Mouse (Mus musculus): Measurements from ENCODE around the gene Tsnaxip1. TPM values are rescaled to one million over a fixed set of nuclear protein-coding genes. Genes with fewer than 3 reads are reported as not detected.
A peak's percentile ranks its signal among the peaks of the same experiment; 100 is the strongest.
"Not testable (repeated sequence)": the region's sequence is repeated elsewhere in the genome, so short reads cannot be mapped to it uniquely, and the experiment has no call there.

Tsnaxip1 gene
- polyA plus RNA-seq, 1 experiment from 2014 or later: 0.30 TPM

DNA sequence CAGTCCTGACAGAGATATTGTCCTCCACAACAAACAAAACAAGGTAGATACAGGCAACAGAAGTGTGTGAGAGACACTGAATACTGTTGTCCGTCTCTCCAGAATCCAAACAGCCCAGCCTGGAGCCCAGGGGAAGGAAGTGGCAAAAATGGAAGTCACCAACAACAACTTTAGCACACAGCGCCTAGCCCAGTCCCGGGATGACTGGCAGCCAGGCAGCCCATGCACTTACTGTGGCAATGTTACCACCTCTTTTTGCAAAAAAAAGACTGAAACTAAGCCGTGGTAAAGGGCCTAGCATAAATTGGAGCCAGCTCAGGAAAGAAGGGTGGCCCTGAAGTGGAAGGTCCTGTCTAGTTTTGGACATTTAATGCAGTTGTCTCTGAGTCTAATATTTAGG lies 1.2 kb upstream of the Tsnaxip1 start:
- 5% methylated on average over 4 of the region's 4 CpGs for WGBS
- Histone ChIP-seq H3K4me3 (ENCODE audit: low read depth, low read length) (peak overlapping the region; percentile 94), H3K36me3 (ENCODE audit: control insufficient read depth, insufficient read depth, low read length) (peaks cover 15% of the 10 kb centered on the region; the same call in 1 of the 2 replicates), H3K27me3 (ENCODE audit: control insufficient read depth, insufficient read depth, low read length) (no peaks in the 10 kb centered on the region), H3K4me2 (replicated peaks; ENCODE audit: low read depth, low read length) (peak overlapping the region; percentile 67), H3K4me1 (ENCODE audit: control insufficient read depth, insufficient read depth, low read length) (peaks cover 7% of the 10 kb centered on the region), H3K27ac (ENCODE audit: low read length) (0 out of 2 replicates have a peak overlapping the region, but pooled peaks have one; percentile 45), H3K9ac (replicated peaks; ENCODE audit: low read depth, low read length) (peak overlapping the region; percentile 87), H3K9me3 (ENCODE audit: control insufficient read depth, low read depth, low read length) (no peaks in the 10 kb centered on the region)
- no peak for ATAC-seq (ENCODE audit: insufficient number of reproducible peaks, insufficient read depth, low FRiP score, low read depth)

DNA sequence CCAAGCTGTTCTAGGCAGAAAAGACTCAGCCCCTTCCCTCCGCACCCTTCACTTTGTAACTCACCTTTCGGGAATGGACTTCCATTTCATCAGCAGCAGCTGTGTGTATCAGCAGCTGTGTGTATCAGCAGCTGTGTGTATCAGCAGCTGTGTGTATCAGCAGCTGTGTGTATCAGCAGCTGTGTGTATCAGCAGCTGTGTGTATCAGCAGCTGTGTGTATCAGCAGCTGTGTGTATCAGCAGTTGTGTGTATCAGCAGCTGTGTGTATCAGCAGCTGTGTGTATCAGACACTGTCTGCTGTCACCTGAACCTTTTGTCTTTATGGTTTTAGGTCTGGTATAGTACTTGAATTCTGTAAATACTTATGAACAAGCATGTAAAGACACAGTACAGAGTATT lies 6.2 kb downstream of the Tsnaxip1 start:
- ATAC-seq (ENCODE audit: insufficient number of reproducible peaks, insufficient read depth, low FRiP score, low read depth): not testable (repeated sequence)

DNA sequence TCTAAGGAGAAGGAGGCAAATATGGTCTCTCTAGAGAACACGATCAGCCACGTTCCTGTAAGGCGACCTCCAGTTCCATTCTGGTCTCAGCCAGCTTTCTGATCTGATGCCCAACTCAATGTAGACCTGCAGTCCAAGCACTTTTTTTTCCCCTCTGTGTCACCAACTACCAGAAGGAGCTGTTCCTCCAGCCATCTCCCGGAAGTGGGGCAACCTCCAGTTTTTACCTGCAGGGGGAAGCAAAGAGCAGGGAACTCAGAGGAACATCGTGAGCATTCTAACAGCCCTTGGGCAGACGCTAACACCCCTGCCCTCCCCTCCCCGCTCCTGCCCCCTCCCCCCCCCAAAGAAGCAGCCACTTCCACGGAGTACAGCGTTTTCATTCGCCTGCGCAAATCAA lies 7.8 kb downstream of the Tsnaxip1 start:
- Histone ChIP-seq H3K27ac (ENCODE audit: low read length) (no peak overlapping the region), H3K36me3 (ENCODE audit: control insufficient read depth, insufficient read depth, low read length) (no peaks in the 10 kb centered on the region), H3K9ac (replicated peaks; ENCODE audit: low read depth, low read length) (no peak overlapping the region), H3K4me2 (replicated peaks; ENCODE audit: low read depth, low read length) (no peak overlapping the region), H3K4me3 (ENCODE audit: low read depth, low read length) (no peak overlapping the region), H3K4me1 (ENCODE audit: control insufficient read depth, insufficient read depth, low read length) (no peaks in the 10 kb centered on the region), H3K9me3 (ENCODE audit: control insufficient read depth, low read depth, low read length) (no peaks in the 10 kb centered on the region), H3K27me3 (ENCODE audit: control insufficient read depth, insufficient read depth, low read length) (no peaks in the 10 kb centered on the region)
- ATAC-seq (ENCODE audit: insufficient number of reproducible peaks, insufficient read depth, low FRiP score, low read depth): no peak
- WGBS: 32% methylated on average over 11 of the region's 11 CpGs

More for the DNA sequence above, 6.2 kb downstream of the Tsnaxip1 start:
- H3K4me3 ChIP-seq (ENCODE audit: low read depth, low read length); H3K4me1 ChIP-seq (ENCODE audit: control insufficient read depth, insufficient read depth, low read length); H3K9me3 ChIP-seq (ENCODE audit: control insufficient read depth, low read depth, low read length); H3K4me2 ChIP-seq (replicated peaks; ENCODE audit: low read depth, low read length); H3K27ac ChIP-seq (ENCODE audit: low read length); H3K36me3 ChIP-seq (ENCODE audit: control insufficient read depth, insufficient read depth, low read length); H3K9ac ChIP-seq (replicated peaks; ENCODE audit: low read depth, low read length); H3K27me3 ChIP-seq (ENCODE audit: control insufficient read depth, insufficient read depth, low read length): not testable (repeated sequence)
- 85% methylated on average over 2 of the region's 2 CpGs for WGBS

DNA sequence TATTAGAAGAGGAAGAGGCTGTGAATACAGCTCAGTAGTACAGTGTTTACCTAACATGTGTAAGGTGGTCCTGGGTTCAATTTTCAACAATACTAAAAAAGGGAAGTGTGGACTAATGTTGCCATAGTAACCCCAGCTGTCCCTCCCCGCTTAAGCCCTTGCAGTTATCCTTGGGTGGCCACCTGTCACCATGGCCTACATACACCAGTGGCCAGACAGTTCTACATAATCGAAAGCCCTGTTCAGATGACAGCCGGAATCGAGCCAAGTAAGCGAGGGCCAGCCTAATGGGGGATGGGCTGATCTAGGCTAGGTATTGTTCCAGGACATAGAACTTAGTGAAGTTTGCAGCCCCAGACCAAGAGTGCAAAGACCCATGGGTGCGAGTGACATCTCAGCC lies 9.5 kb downstream of the Tsnaxip1 start:
- Histone ChIP-seq H3K4me1 (ENCODE audit: control insufficient read depth, insufficient read depth, low read length) (no peaks in the 10 kb centered on the region), H3K9ac (replicated peaks; ENCODE audit: low read depth, low read length) (no peak overlapping the region), H3K36me3 (ENCODE audit: control insufficient read depth, insufficient read depth, low read length) (no peaks in the 10 kb centered on the region), H3K4me3 (ENCODE audit: low read depth, low read length) (no peak overlapping the region), H3K27ac (ENCODE audit: low read length) (no peak overlapping the region), H3K9me3 (ENCODE audit: control insufficient read depth, low read depth, low read length) (no peaks in the 10 kb centered on the region), H3K27me3 (ENCODE audit: control insufficient read depth, insufficient read depth, low read length) (no peaks in the 10 kb centered on the region), H3K4me2 (replicated peaks; ENCODE audit: low read depth, low read length) (no peak overlapping the region)
- WGBS: 85% methylated on average over 6 of the region's 6 CpGs
- ATAC-seq (ENCODE audit: insufficient number of reproducible peaks, insufficient read depth, low FRiP score, low read depth): no peak

DNA sequence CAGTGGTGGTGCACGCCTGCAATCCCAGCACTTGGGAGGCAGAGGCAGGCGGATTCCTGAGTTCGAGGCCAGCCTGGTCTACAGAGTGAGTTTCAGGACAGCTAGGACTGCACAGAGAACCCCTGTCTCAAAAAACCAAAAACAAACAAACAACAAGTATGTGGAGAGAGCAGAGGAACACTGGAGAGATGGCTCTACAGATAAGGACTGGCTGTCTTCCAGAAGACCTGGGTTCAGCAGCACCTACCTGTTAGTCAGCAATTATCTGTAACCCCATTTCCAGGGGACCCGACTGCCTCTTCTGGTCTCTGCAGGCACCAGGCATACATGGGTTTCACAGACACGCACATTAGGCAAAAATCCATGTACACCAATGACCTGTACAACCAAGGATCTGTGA lies 11.7 kb downstream of the Tsnaxip1 start:
- Histone ChIP-seq H3K4me2 (replicated peaks; ENCODE audit: low read depth, low read length) (no peak overlapping the region), H3K9ac (replicated peaks; ENCODE audit: low read depth, low read length) (no peak overlapping the region), H3K27ac (ENCODE audit: low read length) (no peak overlapping the region), H3K4me3 (ENCODE audit: low read depth, low read length) (no peak overlapping the region), H3K36me3 (ENCODE audit: control insufficient read depth, insufficient read depth, low read length) (peaks cover 8% of the 10 kb centered on the region), H3K4me1 (ENCODE audit: control insufficient read depth, insufficient read depth, low read length) (no peaks in the 10 kb centered on the region), H3K27me3 (ENCODE audit: control insufficient read depth, insufficient read depth, low read length) (no peaks in the 10 kb centered on the region), H3K9me3 (ENCODE audit: control insufficient read depth, low read depth, low read length) (no peaks in the 10 kb centered on the region)
- 89% methylated on average over 5 of the region's 5 CpGs for WGBS
- no peak for ATAC-seq (ENCODE audit: insufficient number of reproducible peaks, insufficient read depth, low FRiP score, low read depth)

DNA sequence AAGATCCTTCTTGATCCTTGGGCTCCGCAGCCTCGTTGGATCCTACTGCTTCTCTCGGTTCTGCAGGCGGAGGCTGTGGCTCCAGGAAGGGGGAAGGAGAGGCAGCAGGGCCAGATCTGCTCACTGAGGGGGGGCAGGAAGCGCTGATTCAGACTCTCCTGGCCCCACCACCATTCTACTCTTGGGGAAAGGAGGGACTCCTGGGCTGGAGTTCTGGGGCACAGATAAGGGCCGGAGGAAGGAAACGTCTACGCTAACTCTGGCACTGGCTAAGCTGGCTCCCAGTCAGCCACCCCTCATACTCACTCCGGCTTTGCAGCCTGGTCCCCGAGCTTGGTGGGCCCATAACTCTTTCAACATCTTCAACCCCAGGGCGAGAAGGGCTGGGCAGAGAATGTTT lies 19.1 kb downstream of the Tsnaxip1 start:
- no peak overlapping the region for H3K9ac ChIP-seq (replicated peaks; ENCODE audit: low read depth, low read length)
- no peak for ATAC-seq (ENCODE audit: insufficient number of reproducible peaks, insufficient read depth, low FRiP score, low read depth)
- H3K4me2 ChIP-seq (replicated peaks; ENCODE audit: low read depth, low read length): no peak overlapping the region
- 93% methylated on average over 11 of the region's 11 CpGs for WGBS
- peaks cover 6% of the 10 kb centered on the region; the same call in 1 of the 2 replicates for H3K4me1 ChIP-seq (ENCODE audit: control insufficient read depth, insufficient read depth, low read length)
- H3K27me3 ChIP-seq (ENCODE audit: control insufficient read depth, insufficient read depth, low read length): no peaks in the 10 kb centered on the region
- H3K27ac ChIP-seq (ENCODE audit: low read length): no peak overlapping the region
- no peak overlapping the region for H3K4me3 ChIP-seq (ENCODE audit: low read depth, low read length)
- H3K9me3 ChIP-seq (ENCODE audit: control insufficient read depth, low read depth, low read length): no peaks in the 10 kb centered on the region
- peaks cover 39% of the 10 kb centered on the region for H3K36me3 ChIP-seq (ENCODE audit: control insufficient read depth, insufficient read depth, low read length)

DNA sequence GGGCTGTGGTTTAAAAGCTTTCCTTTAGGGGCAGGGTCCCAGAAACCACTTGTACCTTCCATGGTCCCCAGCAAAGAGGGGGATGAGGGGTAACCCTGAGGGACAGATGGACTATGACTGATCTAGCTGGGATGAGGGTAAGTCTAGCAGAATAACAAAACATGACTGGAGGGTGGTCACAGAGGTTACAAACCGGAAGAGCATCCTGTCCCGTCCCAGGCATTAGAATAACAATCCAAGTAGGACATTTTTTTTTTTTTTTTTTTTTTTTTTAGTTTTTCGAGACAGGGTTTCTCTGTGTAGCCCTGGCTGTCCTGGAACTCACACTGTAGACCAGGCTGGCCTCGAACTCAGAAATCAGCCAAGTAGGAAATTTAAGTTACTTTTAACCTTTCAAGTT lies 22.5 kb downstream of the Tsnaxip1 start:
- no peak for ATAC-seq (ENCODE audit: insufficient number of reproducible peaks, insufficient read depth, low FRiP score, low read depth)
- 82% methylated on average over 4 of the region's 4 CpGs for WGBS
- H3K4me3 ChIP-seq (ENCODE audit: low read depth, low read length): no peak overlapping the region; the same call in 1 of the 2 replicates
- no peak overlapping the region for H3K4me2 ChIP-seq (replicated peaks; ENCODE audit: low read depth, low read length)
- H3K27ac ChIP-seq (ENCODE audit: low read length): no peak overlapping the region
- H3K4me1 ChIP-seq (ENCODE audit: control insufficient read depth, insufficient read depth, low read length): peaks cover 6% of the 10 kb centered on the region; the same call in 1 of the 2 replicates
- no peak overlapping the region for H3K9ac ChIP-seq (replicated peaks; ENCODE audit: low read depth, low read length)
- peaks cover 23% of the 10 kb centered on the region for H3K36me3 ChIP-seq (ENCODE audit: control insufficient read depth, insufficient read depth, low read length)
- H3K27me3 ChIP-seq (ENCODE audit: control insufficient read depth, insufficient read depth, low read length): no peaks in the 10 kb centered on the region
- no peaks in the 10 kb centered on the region for H3K9me3 ChIP-seq (ENCODE audit: control insufficient read depth, low read depth, low read length)

DNA sequence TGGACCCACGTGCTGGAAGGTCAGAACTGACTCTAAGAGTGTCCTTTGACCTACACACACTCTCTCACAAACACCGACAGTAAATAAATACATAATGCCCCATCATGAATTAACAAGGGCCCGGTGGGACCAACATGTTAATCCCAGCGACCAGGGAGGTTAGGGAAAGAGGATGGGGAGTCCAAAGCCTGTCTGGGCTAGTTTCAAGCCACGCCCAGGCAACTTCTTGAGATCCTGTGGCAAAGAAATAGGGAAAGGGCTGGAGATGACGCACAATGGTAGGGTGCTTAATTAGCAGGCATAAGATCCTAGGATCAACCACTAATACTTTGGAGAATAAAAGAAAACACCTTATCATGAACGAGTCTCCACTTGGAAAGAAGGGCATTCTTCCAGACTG lies 23.1 kb downstream of the Tsnaxip1 start:
- H3K4me3 ChIP-seq (ENCODE audit: low read depth, low read length): peak overlapping the region; percentile 1; the same call in 1 of the 2 replicates
- no peak for ATAC-seq (ENCODE audit: insufficient number of reproducible peaks, insufficient read depth, low FRiP score, low read depth)
- H3K9me3 ChIP-seq (ENCODE audit: control insufficient read depth, low read depth, low read length): no peaks in the 10 kb centered on the region
- H3K4me1 ChIP-seq (ENCODE audit: control insufficient read depth, insufficient read depth, low read length): peaks cover 6% of the 10 kb centered on the region; the same call in 1 of the 2 replicates
- no peak overlapping the region for H3K9ac ChIP-seq (replicated peaks; ENCODE audit: low read depth, low read length)
- H3K4me2 ChIP-seq (replicated peaks; ENCODE audit: low read depth, low read length): peak overlapping the region; percentile 24
- no peaks in the 10 kb centered on the region for H3K27me3 ChIP-seq (ENCODE audit: control insufficient read depth, insufficient read depth, low read length)
- H3K36me3 ChIP-seq (ENCODE audit: control insufficient read depth, insufficient read depth, low read length): peaks cover 23% of the 10 kb centered on the region
- 72% methylated on average over 7 of the region's 7 CpGs for WGBS
- H3K27ac ChIP-seq (ENCODE audit: low read length): no peak overlapping the region

DNA sequence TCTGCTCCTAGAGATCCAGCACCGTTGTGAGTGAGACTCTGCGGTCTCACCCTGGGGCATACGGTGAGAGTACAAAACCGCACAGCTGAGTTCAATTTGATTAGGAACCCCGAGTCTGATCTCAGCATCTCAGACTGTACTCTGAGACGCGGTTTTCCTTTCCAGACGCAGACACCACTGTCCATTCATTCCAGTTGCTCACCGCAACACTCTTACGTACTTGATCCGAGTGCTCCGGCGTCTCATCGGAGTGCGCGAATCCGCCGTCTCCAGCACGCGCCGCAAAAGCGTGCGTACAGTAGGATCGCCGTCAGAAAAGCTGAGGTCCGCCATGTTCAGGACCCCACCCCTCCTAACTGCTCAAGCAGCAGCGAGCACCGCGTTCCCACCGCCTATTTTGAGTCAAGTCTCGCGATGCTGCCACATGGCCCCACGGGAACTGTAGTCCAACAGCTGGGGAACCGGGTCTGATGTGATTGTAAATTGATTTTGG lies 24.2 kb downstream of the Tsnaxip1 start:
- peak overlapping the region; percentile 43 for H3K9ac ChIP-seq (replicated peaks; ENCODE audit: low read depth, low read length)
- H3K4me2 ChIP-seq (replicated peaks; ENCODE audit: low read depth, low read length): peak overlapping the region; percentile 68
- H3K36me3 ChIP-seq (ENCODE audit: control insufficient read depth, insufficient read depth, low read length): peaks cover 17% of the 10 kb centered on the region
- H3K4me1 ChIP-seq (ENCODE audit: control insufficient read depth, insufficient read depth, low read length): peaks cover 14% of the 10 kb centered on the region
- no peak overlapping the region for H3K27ac ChIP-seq (ENCODE audit: low read length)
- ATAC-seq (ENCODE audit: insufficient number of reproducible peaks, insufficient read depth, low FRiP score, low read depth): peak; percentile 83
- H3K27me3 ChIP-seq (ENCODE audit: control insufficient read depth, insufficient read depth, low read length): no peaks in the 10 kb centered on the region
- under 1% methylated on average over 34 of the region's 34 CpGs for WGBS
- no peaks in the 10 kb centered on the region for H3K9me3 ChIP-seq (ENCODE audit: control insufficient read depth, low read depth, low read length)
- peak overlapping the region; percentile 53 for H3K4me3 ChIP-seq (ENCODE audit: low read depth, low read length)
